In the genomic region with DNA sequence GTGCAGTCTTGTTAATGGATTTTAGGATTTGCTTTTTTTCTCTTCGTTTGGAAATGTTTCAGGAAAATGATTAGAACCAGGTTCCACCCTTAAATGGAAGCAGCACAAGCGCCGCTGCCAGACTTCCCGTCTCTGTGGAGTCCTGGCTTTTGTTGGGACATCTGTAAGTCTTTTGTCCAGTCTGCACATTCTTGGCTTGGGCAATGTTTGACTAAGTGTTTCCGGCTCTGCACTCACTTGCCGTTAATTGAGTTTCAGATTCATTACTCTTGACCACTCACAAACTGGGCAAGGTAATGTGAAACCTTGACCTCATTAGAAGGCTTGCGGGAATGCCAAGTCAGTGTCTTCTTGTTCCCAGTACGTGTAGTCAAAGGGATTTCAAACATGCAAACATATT, we compare ENCODE assay signal across 7 mouse cellular contexts. TPM values are rescaled to one million over a fixed set of nuclear protein-coding genes. Genes with fewer than 3 reads are reported as not detected.
DNase-seq lines count a peak whose midpoint lies in the region; ATAC-seq and TF ChIP-seq lines count a peak whose summit lies in the region.

No protein-coding gene starts in this region.

- H3K27ac ChIP-seq in heart, embryonic 12.5 days (ENCODE audit: poor library complexity, severe bottlenecking), result peak overlapping the region; percentile 30; the same call in 1 of the 2 replicates
- peak overlapping the region; percentile 88 for H3K27ac ChIP-seq in limb, embryonic 10.5 days

- DNase-seq in Muller cell, postnatal 12 days (ENCODE audit: inconsistent ontology term), result peak; percentile 92
- peak; percentile 60 for DNase-seq in brain, embryonic 14.5 days (ENCODE audit: low read depth)
- DNase-seq in limb, embryonic 10.5 days (ENCODE audit: low spot score), result peak; percentile 74
- no peak for DNase-seq in layer of hippocampus, postnatal 25 days (ENCODE audit: extremely low spot score in 1 of 2, low spot score in 1 of 2)
- no peak for DNase-seq in spleen, postnatal 10 days (ENCODE audit: low spot score in 2 of 2)
- DNase-seq in left cerebral cortex, adult 8-10 months (ENCODE audit: low spot score in 2 of 2), result no peak

- H3K9me3 ChIP-seq in heart, embryonic 12.5 days (replicated peaks), result no peaks in the 10 kb centered on the region
- H3K9me3 ChIP-seq in limb, embryonic 10.5 days (replicated peaks), result no peaks in the 10 kb centered on the region

- no peak overlapping the region for H3K9ac ChIP-seq in heart, embryonic 12.5 days

- peaks cover 8% of the 10 kb centered on the region; the same call in 1 of the 2 replicates for H3K4me1 ChIP-seq in heart, embryonic 12.5 days (replicated peaks)
- peaks cover 34% of the 10 kb centered on the region for H3K4me1 ChIP-seq in limb, embryonic 10.5 days

- peaks cover 50% of the 10 kb centered on the region for H3K36me3 ChIP-seq in heart, embryonic 12.5 days
- H3K36me3 ChIP-seq in limb, embryonic 10.5 days, result peaks cover 36% of the 10 kb centered on the region

- H3K4me3 ChIP-seq in heart, embryonic 12.5 days, result no peak overlapping the region
- H3K4me3 ChIP-seq in limb, embryonic 10.5 days, result peak overlapping the region; percentile 31

- TF ChIP-seq CTCF in brain, embryonic 14.5 days (IDR thresholded peaks at IDR 0.05; ENCODE audit: borderline replicate concordance, extremely low read depth, insufficient read depth, insufficient read length), result no peak

- no peak for ATAC-seq in heart, embryonic 12.5 days (ENCODE audit: insufficient number of reproducible peaks, low FRiP score)

- 68% methylated on average over 8 of the region's 8 CpGs for WGBS in heart, embryonic 12.5 days
- WGBS in limb, embryonic 10.5 days, result 27% methylated on average over 8 of the region's 8 CpGs

- 0 out of 2 replicates have a peak overlapping the region, but pooled peaks have one; percentile 2 for H3K4me2 ChIP-seq in heart, embryonic 12.5 days

- no peak for TF ChIP-seq POLR2A in brain, embryonic 14.5 days (IDR thresholded peaks at IDR 0.05; ENCODE audit: borderline replicate concordance, extremely low read depth, insufficient read depth, insufficient read length, poor library complexity, severe bottlenecking)

- no peaks in the 10 kb centered on the region for H3K27me3 ChIP-seq in heart, embryonic 12.5 days (replicated peaks)
- H3K27me3 ChIP-seq in limb, embryonic 10.5 days (ENCODE audit: low read depth, poor library complexity, severe bottlenecking), result no peaks in the 10 kb centered on the region

RNA-seq across cellular contexts. Expression of a gene that starts 29.8 kb away (rescaled TPM):
- 21.8 and 23.9 TPM in 2 replicates for polyA plus RNA-seq in brain, embryonic 14.5 days (2012; rRNA removed)
- polyA plus RNA-seq in heart, embryonic 12.5 days (2016; fragmentation: Nextera tagmentation; extraction: Ambion mirVana), result 28.8 and 29.0 TPM in 2 replicates
- 27.1 and 30.9 TPM in 2 replicates for polyA plus RNA-seq in limb, embryonic 10.5 days (2016; fragmentation: Nextera tagmentation; extraction: Ambion mirVana)
- 10 to 100 TPM; 25.6 to 27.1 TPM for total RNA-seq in layer of hippocampus, postnatal 25 days (2021)
- total RNA-seq in left cerebral cortex, adult 8-10 months (2022), result 10 to 100 TPM; 25.4 to 32.6 (median 32.0) TPM

RNA-seq across cellular contexts. Expression of a gene that starts 56.0 kb away (rescaled TPM):
- polyA plus RNA-seq in brain, embryonic 14.5 days (2012; rRNA removed), result 56.3 and 74.5 TPM in 2 replicates
- polyA plus RNA-seq in heart, embryonic 12.5 days (2016; fragmentation: Nextera tagmentation; extraction: Ambion mirVana), result 0.26 TPM in 1 of 2 replicates, not detected in the other
- 0.15 and 0.23 TPM in 2 replicates for polyA plus RNA-seq in limb, embryonic 10.5 days (2016; fragmentation: Nextera tagmentation; extraction: Ambion mirVana)
- total RNA-seq in layer of hippocampus, postnatal 25 days (2021), result 100 to 1,000 TPM; 132 to 135 TPM
- total RNA-seq in left cerebral cortex, adult 8-10 months (2022), result 100 to 1,000 TPM; 151 to 178 (median 173) TPM

RNA-seq across cellular contexts. Expression of a gene that starts 59.1 kb away (rescaled TPM):
- polyA plus RNA-seq in brain, embryonic 14.5 days (2012; rRNA removed), result 47.2 and 61.8 TPM in 2 replicates
- 126 and 127 TPM in 2 replicates for polyA plus RNA-seq in heart, embryonic 12.5 days (2016; fragmentation: Nextera tagmentation; extraction: Ambion mirVana)
- 37.0 and 40.5 TPM in 2 replicates for polyA plus RNA-seq in limb, embryonic 10.5 days (2016; fragmentation: Nextera tagmentation; extraction: Ambion mirVana)
- 100 to 1,000 TPM in 1 of 2 experiments, 10 to 100 TPM in 1; 98.6 to 102 TPM for total RNA-seq in layer of hippocampus, postnatal 25 days (2021)
- 100 to 1,000 TPM; 107 to 158 (median 125) TPM for total RNA-seq in left cerebral cortex, adult 8-10 months (2022)

Comparison
In these comparisons a context has a peak if more than half of its experiments do, and no peak if none do; other contexts are left out.
1. DNase-seq: peak in Muller cell, postnatal 12 days (single experiment), brain, embryonic 14.5 days (single experiment) and limb, embryonic 10.5 days (single experiment); none in layer of hippocampus, postnatal 25 days (0 of 2), spleen, postnatal 10 days (0 of 2) and left cerebral cortex, adult 8-10 months (0 of 2).
2. RNA of a gene that starts 56.0 kb away (polyA plus RNA-seq): 56.3 to 74.5 TPM in brain, embryonic 14.5 days; 0.26 TPM in heart, embryonic 12.5 days and 0.15 to 0.23 TPM in limb, embryonic 10.5 days; every median in the first group is over 10 times any median in the second.